Mouse (Mus musculus): ENCODE measurements around the gene Ephb3. TPM values are rescaled to one million over a fixed set of nuclear protein-coding genes. Genes with fewer than 3 reads are reported as not detected.

Gene Ephb3
- polyA plus RNA-seq, 1 experiment from 2014 or later = 0.83 TPM

GRCm38 (mm10) chr16:21245931-21246390 lies 41.4 kb downstream of the Ephb3 start:
- peak; percentile 55 for DNase-seq (ENCODE audit: low spot score)

GRCm38 (mm10) chr16:21246391-21247036 lies 42.0 kb downstream of the Ephb3 start:
- DNase-seq (ENCODE audit: low spot score) = no peak

- DNase-seq (ENCODE audit: low spot score) = no peak
Measured at GRCm38 (mm10) chr16:21247037-21247432, 42.5 kb downstream of the Ephb3 start.

GRCm38 (mm10) chr16:21247871-21248712 lies 43.5 kb downstream of the Ephb3 start:
- no peak for DNase-seq (ENCODE audit: low spot score)

GRCm38 (mm10) chr16:21248713-21249531 lies 44.4 kb downstream of the Ephb3 start:
- DNase-seq (ENCODE audit: low spot score) = no peak

GRCm38 (mm10) chr16:21252401-21252955 lies 47.9 kb downstream of the Ephb3 start:
- no peak for DNase-seq (ENCODE audit: low spot score)

- no peak for DNase-seq (ENCODE audit: low spot score)
Measured at GRCm38 (mm10) chr16:21255574-21256304, 51.2 kb downstream of the Ephb3 start.

GRCm38 (mm10) chr16:21256514-21257305 lies 52.2 kb downstream of the Ephb3 start:
- no peak for DNase-seq (ENCODE audit: low spot score)

GRCm38 (mm10) chr16:21265417-21265816 lies 60.9 kb downstream of the Ephb3 start:
- no peak for DNase-seq (ENCODE audit: low spot score)

GRCm38 (mm10) chr16:21269775-21270174 lies 65.2 kb downstream of the Ephb3 start:
- DNase-seq (ENCODE audit: low spot score) = no peak

- no peak for DNase-seq (ENCODE audit: low spot score)
Measured at GRCm38 (mm10) chr16:21271773-21272247, 67.3 kb downstream of the Ephb3 start.

GRCm38 (mm10) chr16:21272748-21273147 lies 68.2 kb downstream of the Ephb3 start:
- no peak for DNase-seq (ENCODE audit: low spot score)

Small RNA genes within 50 kb of the gene (microRNA-seq; reads per million reads assigned to microRNA genes)
- not detected for gene Mir7680 (ENCODE audit: borderline number of aligned reads)

Other genes with a start within 250 kb of the Ephb3 start
- 0.38 and 0.49 TPM in 2 replicates for gene Teddm3, start 50.8 kb upstream of the Ephb3 start, polyA plus RNA-seq (2015; fragmentation: Nextera tagmentation; extraction: Ambion mirVana)
- gene Vps8, start 218.4 kb downstream of the Ephb3 start, polyA plus RNA-seq (2015; fragmentation: Nextera tagmentation; extraction: Ambion mirVana) = 8.0 and 8.1 TPM in 2 replicates